Comparison of ENCODE assay signal across 11 mouse cellular contexts in genomic region chr16:49801399-49801798, GRCm38 (mm10). TPM values are rescaled to one million over a fixed set of nuclear protein-coding genes. Genes with fewer than 3 reads are reported as not detected.
DNase-seq lines count a peak whose midpoint lies in the region; ATAC-seq and TF ChIP-seq lines count a peak whose summit lies in the region.
"Had no signal": no experiment of that assay in that cellular context is flagged by ENCODE, and none has a peak within 500 bp of the region (broad histone marks: within the 10 kb centered on the region; RNA-seq: fewer than 3 reads in every experiment).

No protein-coding gene starts in this region.

- no peak for ATAC-seq in kidney, embryonic 15.5 days (replicated peaks; ENCODE audit: low FRiP score)
- no peak for ATAC-seq in liver, embryonic 13.5 days (ENCODE audit: low read depth)

- no peak overlapping the region for H3K9ac ChIP-seq in kidney, embryonic 15.5 days
- peak overlapping the region; percentile 71 for H3K9ac ChIP-seq in liver, embryonic 13.5 days
- H3K9ac ChIP-seq: embryonic facial prominence, embryonic 12.5 days; neural tube, embryonic 13.5 days had no signal

- no peaks in the 10 kb centered on the region for H3K9me3 ChIP-seq in kidney, embryonic 15.5 days (replicated peaks)
- no peaks in the 10 kb centered on the region for H3K9me3 ChIP-seq in liver, embryonic 13.5 days (replicated peaks)
- H3K9me3 ChIP-seq: embryonic facial prominence, embryonic 12.5 days; neural tube, embryonic 13.5 days had no signal

- TF ChIP-seq POLR2A in kidney, adult 2 months (IDR thresholded peaks at IDR 0.05; ENCODE audit: low read depth, low read length) = no peak
- TF ChIP-seq POLR2A in thymus, adult 2 months (IDR thresholded peaks at IDR 0.05; ENCODE audit: control insufficient read depth, extremely low read depth, insufficient read depth, low read length, poor library complexity) = no peak

- H3K27me3 ChIP-seq in kidney, embryonic 15.5 days = no peaks in the 10 kb centered on the region
- no peaks in the 10 kb centered on the region for H3K27me3 ChIP-seq in kidney, adult 2 months (replicated peaks; ENCODE audit: control insufficient read depth, insufficient read depth, low read length)
- H3K27me3 ChIP-seq in thymus, adult 2 months (ENCODE audit: control insufficient read depth, insufficient read depth, low read length) = no peaks in the 10 kb centered on the region
- no peaks in the 10 kb centered on the region for H3K27me3 ChIP-seq in liver, embryonic 13.5 days
- H3K27me3 ChIP-seq: neural tube, embryonic 13.5 days had no signal

- H3K4me3 ChIP-seq in kidney, embryonic 15.5 days (replicated peaks) = no peak overlapping the region
- H3K4me3 ChIP-seq in kidney, adult 2 months (ENCODE audit: insufficient read depth, low read depth, low read length) = no peak overlapping the region
- peak overlapping the region; percentile 13; the same call in 1 of the 2 replicates for H3K4me3 ChIP-seq in thymus, adult 2 months (ENCODE audit: control insufficient read depth, insufficient read depth, low read length)
- no peak overlapping the region for H3K4me3 ChIP-seq in liver, embryonic 13.5 days (replicated peaks)
- H3K4me3 ChIP-seq: embryonic facial prominence, embryonic 12.5 days; neural tube, embryonic 13.5 days had no signal

- H3K4me1 ChIP-seq in kidney, embryonic 15.5 days = peaks cover 38% of the 10 kb centered on the region
- no peaks in the 10 kb centered on the region for H3K4me1 ChIP-seq in kidney, adult 2 months (ENCODE audit: control insufficient read depth, insufficient read depth, low read length)
- H3K4me1 ChIP-seq in thymus, adult 2 months (replicated peaks; ENCODE audit: control insufficient read depth, insufficient read depth, low read length) = peaks cover 50% of the 10 kb centered on the region
- H3K4me1 ChIP-seq in liver, embryonic 13.5 days (replicated peaks) = peaks cover 90% of the 10 kb centered on the region

- no peak overlapping the region for H3K4me2 ChIP-seq in kidney, embryonic 15.5 days
- peak overlapping the region; percentile 55 for H3K4me2 ChIP-seq in liver, embryonic 13.5 days
- H3K4me2 ChIP-seq: embryonic facial prominence, embryonic 12.5 days; neural tube, embryonic 13.5 days had no signal

- no peak for TF ChIP-seq CTCF in kidney, adult 2 months (conservative IDR thresholded peaks at IDR 0.05; ENCODE audit: insufficient read depth, insufficient read length, low read depth, low read length)
- no peak for TF ChIP-seq CTCF in thymus, adult 2 months (IDR thresholded peaks at IDR 0.05; ENCODE audit: borderline replicate concordance, control insufficient read depth, extremely low read depth, insufficient read depth, low read length, poor library complexity)

- H3K27ac ChIP-seq in kidney, embryonic 15.5 days = 0 out of 2 replicates have a peak overlapping the region, but pooled peaks have one; percentile 27
- no peak overlapping the region for H3K27ac ChIP-seq in kidney, adult 2 months (ENCODE audit: insufficient read depth, low read depth, low read length)
- peak overlapping the region; percentile 96 for H3K27ac ChIP-seq in thymus, adult 2 months (ENCODE audit: control insufficient read depth, insufficient read depth, low read length)
- peak overlapping the region; percentile 99 for H3K27ac ChIP-seq in liver, embryonic 13.5 days
- H3K27ac ChIP-seq: embryonic facial prominence, embryonic 12.5 days; neural tube, embryonic 13.5 days had no signal

- H3K36me3 ChIP-seq in kidney, embryonic 15.5 days = no peaks in the 10 kb centered on the region
- no peaks in the 10 kb centered on the region for H3K36me3 ChIP-seq in kidney, adult 2 months (ENCODE audit: control insufficient read depth, insufficient read depth, low read length)
- no peaks in the 10 kb centered on the region for H3K36me3 ChIP-seq in thymus, adult 2 months (ENCODE audit: control insufficient read depth, insufficient read depth, low read length)
- no peaks in the 10 kb centered on the region for H3K36me3 ChIP-seq in liver, embryonic 13.5 days
- H3K36me3 ChIP-seq: embryonic facial prominence, embryonic 12.5 days; neural tube, embryonic 13.5 days had no signal

- 35% methylated on average over 5 of the region's 5 CpGs for WGBS in kidney, embryonic 15.5 days
- 43% methylated on average over 5 of the region's 5 CpGs for WGBS in kidney, adult 2 months
- 6% methylated on average over 5 of the region's 5 CpGs for WGBS in thymus, adult 2 months
- WGBS in liver, embryonic 13.5 days (ENCODE audit: insufficient replicate concordance) = 29% methylated on average over 5 of the region's 5 CpGs

- no peak for DNase-seq in kidney, adult 2 months
- peak; percentile 27 for DNase-seq in thymus, adult 2 months
- no peak for DNase-seq in thymus, adult 18-20 months
- no peak for DNase-seq in liver, embryonic 13.5 days
- no peak for DNase-seq in urinary bladder, postnatal 14 days (ENCODE audit: low spot score)
- DNase-seq in urinary bladder, postnatal 36 days (ENCODE audit: low spot score in 2 of 2) = no peak
- no peak for DNase-seq in testis, postnatal 14 days (ENCODE audit: low spot score)
- DNase-seq: cerebellum, adult 11-12 months had no signal

RNA-seq across cellular contexts. Expression of gene Cd47, which starts 1.1 kb away (rescaled TPM):
- polyA plus RNA-seq in kidney, embryonic 15.5 days (2015; fragmentation: Nextera tagmentation; extraction: Ambion mirVana) = 78.3 and 84.1 TPM in 2 replicates
- polyA plus RNA-seq in kidney, adult 2 months (2012; rRNA removed) = 28.8 and 36.5 TPM in 2 replicates
- 112 and 127 TPM in 2 replicates for polyA plus RNA-seq in thymus, adult 2 months (2012; rRNA removed)
- polyA plus RNA-seq in liver, embryonic 13.5 days (2015; fragmentation: Nextera tagmentation; extraction: Ambion mirVana) = 301 and 344 TPM in 2 replicates
